Mouse (Mus musculus) erythroblast, embryonic 14.5 days (primary cell): ENCODE results near the gene Kansl3.

Source experiments
- GATA1 ChIP-seq: IDR thresholded peaks from 2 replicates; pipeline ENCODE4 v1.6.1; 2012; ENCODE audit warnings: low read length, inconsistent platforms, mixed read lengths
- TAL1 ChIP-seq: IDR thresholded peaks from 3 replicates; pipeline ENCODE4 v1.6.1; 2012; ENCODE audit warnings: low read length, inconsistent platforms, mixed read lengths

DNA sequence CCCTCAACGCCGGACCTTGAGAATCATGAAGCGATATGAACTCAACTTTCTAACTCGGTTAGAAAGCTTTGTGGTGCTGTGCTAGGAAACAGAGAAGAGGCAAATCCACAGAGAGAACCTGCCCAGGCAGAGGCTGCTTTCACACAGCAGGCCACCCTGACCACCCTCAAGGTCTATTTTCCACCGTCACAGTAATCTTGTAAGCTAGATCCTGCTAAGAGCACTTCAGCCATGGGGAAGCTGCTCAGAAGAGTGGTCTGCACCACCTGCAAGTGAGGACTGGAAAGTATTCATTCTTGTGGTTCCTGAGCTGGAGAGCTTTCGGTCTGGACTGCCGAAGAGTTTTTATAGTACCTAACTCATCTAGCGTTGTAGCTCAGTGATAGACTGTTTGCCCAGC lies 66.7 kb downstream of the Kansl3 start:
- TF ChIP-seq GATA1 (no peak), TAL1 (no peak)
